Mouse (Mus musculus): ENCODE data around the gene Itga2.

DNA sequence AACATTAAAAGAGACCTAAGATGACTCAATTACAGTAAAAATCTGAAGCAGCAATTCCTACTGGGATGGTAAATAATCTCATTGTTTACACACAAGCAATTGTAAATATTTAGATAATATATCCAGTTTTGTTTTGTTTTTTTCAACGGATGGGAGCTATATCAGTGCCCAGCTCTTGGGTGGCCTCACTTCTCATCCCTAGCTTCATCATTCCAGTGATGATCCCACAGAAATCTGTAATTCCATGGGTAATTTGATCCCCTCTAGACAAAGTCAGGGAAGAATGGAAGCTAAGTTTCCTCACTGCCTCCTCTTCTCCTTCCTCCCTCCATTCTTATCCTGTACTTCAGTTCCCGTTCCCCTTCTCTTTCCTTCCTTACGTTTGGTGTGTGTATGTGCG lies 74.4 kb downstream of the Itga2 start:
- TF ChIP-seq POLR2A (IDR thresholded peaks at IDR 0.05; ENCODE audit: borderline replicate concordance, control insufficient read depth, low read depth, low read length) (no peak), CTCF (IDR thresholded peaks at IDR 0.05; ENCODE audit: control insufficient read depth, insufficient read depth, low read length) (no peak)

All from bone marrow, adult 2 months (tissue).